Comparison of ENCODE assay signal across 24 mouse cellular contexts in genomic region chr12:40885377-40885776, GRCm38 (mm10).
A peak's percentile ranks its signal among the peaks of the same experiment; 100 is the strongest.
DNase-seq lines count a peak whose midpoint lies in the region; ATAC-seq and TF ChIP-seq lines count a peak whose summit lies in the region.
"Had no signal": no experiment of that assay in that cellular context is flagged by ENCODE, and none has a peak within 500 bp of the region (broad histone marks: within the 10 kb centered on the region; RNA-seq: fewer than 3 reads in every experiment).

No protein-coding gene starts in this region.

- no peaks in the 10 kb centered on the region for H3K36me3 ChIP-seq in forebrain, embryonic 12.5 days (replicated peaks)
- H3K36me3 ChIP-seq in forebrain, embryonic 15.5 days = no peaks in the 10 kb centered on the region
- no peaks in the 10 kb centered on the region for H3K36me3 ChIP-seq in midbrain, embryonic 11.5 days (ENCODE audit: control insufficient read depth, insufficient read depth, low read length)
- H3K36me3 ChIP-seq in midbrain, postnatal 0 days (ENCODE audit: insufficient read depth, low read length) = no peaks in the 10 kb centered on the region
- H3K36me3 ChIP-seq in liver, embryonic 12.5 days = no peaks in the 10 kb centered on the region
- H3K36me3 ChIP-seq: hindbrain, embryonic 13.5 days; limb, embryonic 12.5 days; neural tube, embryonic 15.5 days had no signal

- no peak for DNase-seq in midbrain, embryonic 11.5 days (ENCODE audit: low spot score, missing footprints)
- DNase-seq in midbrain, postnatal 0 days (ENCODE audit: low spot score) = no peak
- no peak for DNase-seq in adrenal gland, adult 8-10 months
- DNase-seq in T-cell, adult 2 months (ENCODE audit: low spot score) = no peak
- DNase-seq: adrenal gland, postnatal 14 days; cerebellum, adult 11-12 months; cerebellum, postnatal 14 days; gastrocnemius, postnatal 25 days; heart, adult 2 months; midbrain, embryonic 14.5 days; retina, postnatal 1 day; right cerebral cortex, postnatal 4 days; thymus, postnatal 14 days had no signal

- no peak overlapping the region for H3K27ac ChIP-seq in forebrain, embryonic 12.5 days
- no peak overlapping the region for H3K27ac ChIP-seq in forebrain, embryonic 15.5 days (replicated peaks)
- H3K27ac ChIP-seq in midbrain, embryonic 11.5 days (ENCODE audit: low read depth, low read length) = no peak overlapping the region
- no peak overlapping the region for H3K27ac ChIP-seq in midbrain, postnatal 0 days (ENCODE audit: low read depth, low read length)
- peak overlapping the region; percentile 98 for H3K27ac ChIP-seq in liver, embryonic 12.5 days
- H3K27ac ChIP-seq: heart, adult 2 months; hindbrain, embryonic 13.5 days; limb, embryonic 12.5 days; neural tube, embryonic 15.5 days had no signal

- no peaks in the 10 kb centered on the region for H3K27me3 ChIP-seq in forebrain, embryonic 12.5 days
- H3K27me3 ChIP-seq in forebrain, embryonic 15.5 days = no peaks in the 10 kb centered on the region
- H3K27me3 ChIP-seq in midbrain, embryonic 11.5 days (ENCODE audit: control insufficient read depth, insufficient read depth, low read length) = no peaks in the 10 kb centered on the region
- H3K27me3 ChIP-seq in midbrain, postnatal 0 days (ENCODE audit: insufficient read depth, low read length) = no peaks in the 10 kb centered on the region
- no peaks in the 10 kb centered on the region for H3K27me3 ChIP-seq in liver, embryonic 12.5 days (replicated peaks)
- H3K27me3 ChIP-seq: hindbrain, embryonic 13.5 days; limb, embryonic 12.5 days; neural tube, embryonic 15.5 days; Patski had no signal

- no peak overlapping the region for H3K4me2 ChIP-seq in forebrain, embryonic 12.5 days
- no peak overlapping the region for H3K4me2 ChIP-seq in forebrain, embryonic 15.5 days (replicated peaks)
- H3K4me2 ChIP-seq in midbrain, embryonic 11.5 days = no peak overlapping the region
- H3K4me2 ChIP-seq in midbrain, postnatal 0 days (ENCODE audit: low read depth, low read length, poor library complexity, severe bottlenecking) = no peak overlapping the region
- H3K4me2 ChIP-seq in liver, embryonic 12.5 days = peak overlapping the region; percentile 21; the same call in 1 of the 2 replicates
- H3K4me2 ChIP-seq: hindbrain, embryonic 13.5 days; limb, embryonic 12.5 days; neural tube, embryonic 15.5 days had no signal

- TF ChIP-seq CTCF in midbrain, postnatal 0 days (IDR thresholded peaks at IDR 0.05) = no peak

- H3K9me3 ChIP-seq in forebrain, embryonic 12.5 days = no peaks in the 10 kb centered on the region
- H3K9me3 ChIP-seq in forebrain, embryonic 15.5 days = no peaks in the 10 kb centered on the region
- H3K9me3 ChIP-seq in midbrain, embryonic 11.5 days (ENCODE audit: control insufficient read depth, low read length) = no peaks in the 10 kb centered on the region
- H3K9me3 ChIP-seq in midbrain, postnatal 0 days (ENCODE audit: low read length) = no peaks in the 10 kb centered on the region
- no peaks in the 10 kb centered on the region for H3K9me3 ChIP-seq in liver, embryonic 12.5 days (replicated peaks)
- H3K9me3 ChIP-seq: hindbrain, embryonic 13.5 days; limb, embryonic 12.5 days; neural tube, embryonic 15.5 days had no signal

- H3K4me1 ChIP-seq in forebrain, embryonic 12.5 days = no peaks in the 10 kb centered on the region
- no peaks in the 10 kb centered on the region for H3K4me1 ChIP-seq in forebrain, embryonic 15.5 days
- H3K4me1 ChIP-seq in midbrain, embryonic 11.5 days (ENCODE audit: control insufficient read depth, insufficient read depth, low read length) = no peaks in the 10 kb centered on the region
- H3K4me1 ChIP-seq in midbrain, postnatal 0 days (ENCODE audit: insufficient read depth, low read length) = no peaks in the 10 kb centered on the region
- peaks cover 59% of the 10 kb centered on the region for H3K4me1 ChIP-seq in liver, embryonic 12.5 days
- H3K4me1 ChIP-seq: hindbrain, embryonic 13.5 days; neural tube, embryonic 15.5 days had no signal

- ATAC-seq in forebrain, embryonic 12.5 days (ENCODE audit: low FRiP score) = 0 out of 2 replicates have a peak, but pooled peaks have one; percentile 6
- ATAC-seq in forebrain, embryonic 15.5 days (replicated peaks) = no peak
- 0 out of 2 replicates have a peak, but pooled peaks have one; percentile 42 for ATAC-seq in midbrain, embryonic 11.5 days (ENCODE audit: low FRiP score)
- ATAC-seq in midbrain, postnatal 0 days (ENCODE audit: low FRiP score) = no peak
- ATAC-seq in liver, embryonic 12.5 days = peak; percentile 74
- ATAC-seq: activated CD4-positive, CD25-positive, alpha-beta regulatory T cell, adult 4 months; CD4-positive, CD25-positive, alpha-beta regulatory T cell, adult 4 months; forebrain, embryonic 14.5 days; inflammation-experienced regulatory T-cells, adult 6 months; Patski had no signal

- H3K9ac ChIP-seq in forebrain, embryonic 12.5 days = no peak overlapping the region
- no peak overlapping the region for H3K9ac ChIP-seq in forebrain, embryonic 15.5 days (replicated peaks)
- no peak overlapping the region for H3K9ac ChIP-seq in midbrain, embryonic 11.5 days (ENCODE audit: low read length)
- no peak overlapping the region for H3K9ac ChIP-seq in midbrain, postnatal 0 days (replicated peaks; ENCODE audit: low read length, poor library complexity, severe bottlenecking)
- H3K9ac ChIP-seq in liver, embryonic 12.5 days = peak overlapping the region; percentile 33
- H3K9ac ChIP-seq: hindbrain, embryonic 13.5 days; limb, embryonic 12.5 days; neural tube, embryonic 15.5 days had no signal

- 90% methylated on average over 6 of the region's 6 CpGs for WGBS in forebrain, embryonic 12.5 days
- WGBS in forebrain, embryonic 15.5 days = 96% methylated on average over 6 of the region's 6 CpGs
- WGBS in midbrain, embryonic 11.5 days = 94% methylated on average over 6 of the region's 6 CpGs
- WGBS in midbrain, postnatal 0 days = 97% methylated on average over 6 of the region's 6 CpGs
- 76% methylated on average over 6 of the region's 6 CpGs for WGBS in liver, embryonic 12.5 days (ENCODE audit: insufficient replicate concordance)

- H3K4me3 ChIP-seq in forebrain, embryonic 12.5 days (replicated peaks) = no peak overlapping the region
- H3K4me3 ChIP-seq in forebrain, embryonic 15.5 days = no peak overlapping the region
- H3K4me3 ChIP-seq in midbrain, embryonic 11.5 days (ENCODE audit: low read depth, low read length) = no peak overlapping the region
- H3K4me3 ChIP-seq in midbrain, postnatal 0 days (ENCODE audit: low read depth, low read length) = no peak overlapping the region
- no peak overlapping the region for H3K4me3 ChIP-seq in liver, embryonic 12.5 days
- H3K4me3 ChIP-seq: heart, adult 2 months; hindbrain, embryonic 13.5 days; limb, embryonic 12.5 days; neural tube, embryonic 15.5 days had no signal

Comparison
In these comparisons a context has a peak if more than half of its experiments do, and no peak if none do; other contexts are left out.
1. ATAC-seq: peak in forebrain, embryonic 12.5 days (single experiment), midbrain, embryonic 11.5 days (single experiment) and liver, embryonic 12.5 days (single experiment); none in forebrain, embryonic 15.5 days (single experiment) and midbrain, postnatal 0 days (single experiment).